Mouse (Mus musculus): ENCODE measurements around the gene Med24. TPM values are rescaled to one million over a fixed set of nuclear protein-coding genes. Genes with fewer than 3 reads are reported as not detected.

Med24 gene
- polyA plus RNA-seq, 1 experiment = 103 TPM

GRCm38 (mm10) chr11:98672482-98672881, 56.8 kb downstream of the Med24 start:
- TF ChIP-seq GATA1 (IDR thresholded peaks at IDR 0.05; ENCODE audit: low read length) = no peak

GRCm38 (mm10) chr11:98671857-98672256, 57.4 kb downstream of the Med24 start:
- no peak for TF ChIP-seq GATA1 (IDR thresholded peaks at IDR 0.05; ENCODE audit: low read length)

DNA sequence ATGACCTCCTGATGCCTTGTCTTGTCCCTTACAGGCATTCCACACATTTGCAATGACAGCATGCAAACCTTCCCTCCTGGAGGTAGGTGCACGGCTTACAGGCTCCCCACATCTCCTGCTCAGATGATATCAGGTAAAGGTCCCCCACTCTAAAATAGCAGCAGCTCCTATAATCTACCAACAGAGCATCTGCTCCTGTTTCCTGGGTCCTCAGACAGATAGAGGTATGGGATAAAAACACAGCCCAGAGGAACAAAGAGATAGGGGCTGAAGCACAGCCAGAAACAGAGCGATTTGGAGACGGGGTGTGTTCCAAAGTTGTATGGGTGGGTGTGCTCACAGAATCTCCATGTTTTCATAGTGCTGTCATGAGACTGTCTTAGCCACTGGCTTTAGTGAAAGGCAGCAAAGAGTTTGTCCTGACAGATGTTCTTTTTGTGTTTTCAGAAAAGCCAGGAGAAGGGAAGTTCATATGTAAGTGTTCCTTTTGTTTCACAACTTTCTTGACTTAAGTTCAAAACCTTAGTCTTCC, 57.9 kb downstream of the Med24 start:
- no peak for TF ChIP-seq GATA1 (IDR thresholded peaks at IDR 0.05; ENCODE audit: low read length)

- no peak for TF ChIP-seq GATA1 (IDR thresholded peaks at IDR 0.05; ENCODE audit: low read length)
Measured at GRCm38 (mm10) chr11:98668984-98669383, 60.3 kb downstream of the Med24 start.

GRCm38 (mm10) chr11:98664091-98664490, 65.1 kb downstream of the Med24 start, which contains the start of gene Gsdma:
Gsdma (plus strand) TSS chr11:98664351.
- no peak for TF ChIP-seq GATA1 (IDR thresholded peaks at IDR 0.05; ENCODE audit: low read length)

DNA sequence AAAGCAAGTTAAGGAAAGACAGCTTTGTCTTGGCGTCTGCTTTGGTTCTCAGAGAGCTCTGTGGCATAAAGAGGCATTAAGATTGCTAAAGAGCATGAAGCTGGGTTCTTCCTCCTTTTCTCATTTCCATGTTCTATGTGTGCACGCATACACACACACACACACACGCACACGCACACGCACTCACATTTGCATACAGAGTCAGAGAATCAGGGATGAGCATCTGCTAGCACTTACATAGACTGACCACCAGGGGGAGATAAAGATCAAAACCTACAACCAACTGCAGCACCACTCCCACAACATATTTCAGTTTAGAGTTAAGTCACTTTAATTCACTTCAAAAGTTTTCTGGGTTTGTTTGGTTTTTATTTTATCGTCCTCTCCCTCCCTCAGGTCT, 68.7 kb downstream of the Med24 start:
- no peak for TF ChIP-seq GATA1 (IDR thresholded peaks at IDR 0.05; ENCODE audit: low read length)

Other genes starting within 250 kb of the Med24 start
- gene Ikzf3, start 183.4 kb downstream of the Med24 start, polyA plus RNA-seq (2012) = not detected in 2 replicates
- 0.35 and 0.39 TPM in 2 replicates for gene Zpbp2, start 178.3 kb downstream of the Med24 start, polyA plus RNA-seq (2012)
- 38.2 and 44.7 TPM in 2 replicates for gene Ormdl3, start 142.1 kb downstream of the Med24 start, polyA plus RNA-seq (2012)
- gene Lrrc3c, start 131.1 kb downstream of the Med24 start, polyA plus RNA-seq (2012) = not detected in 2 replicates
- gene Gm12355, start 103.8 kb downstream of the Med24 start, polyA plus RNA-seq (2012) = not detected in 2 replicates
- 0.04 TPM in 1 of 2 replicates, not detected in the other for gene Gsdma3, start 103.1 kb downstream of the Med24 start, polyA plus RNA-seq (2012)
- not detected in 2 replicates for gene Gsdma2, start 82.7 kb downstream of the Med24 start, polyA plus RNA-seq (2012)
- gene Gsdma, start 65.1 kb downstream of the Med24 start, polyA plus RNA-seq (2012) = 0.04 TPM in 2 replicates
- 253 TPM in 2 replicates for gene Psmd3, start 46.9 kb downstream of the Med24 start, polyA plus RNA-seq (2012)
- gene Csf3, start 28.2 kb downstream of the Med24 start, polyA plus RNA-seq (2012) = not detected in 2 replicates
- gene Thra, start 11.2 kb upstream of the Med24 start, polyA plus RNA-seq (2012) = 30.8 and 40.6 TPM in 2 replicates
- gene Nr1d1, start 45.9 kb upstream of the Med24 start, polyA plus RNA-seq (2012) = 3.1 and 3.5 TPM in 2 replicates
- gene Msl1, start 66.1 kb upstream of the Med24 start, polyA plus RNA-seq (2012) = 42.1 and 53.0 TPM in 2 replicates
- 42.8 and 43.0 TPM in 2 replicates for gene Casc3, start 75.5 kb upstream of the Med24 start, polyA plus RNA-seq (2012)
- 0.12 and 0.19 TPM in 2 replicates for gene Rapgefl1, start 107.3 kb upstream of the Med24 start, polyA plus RNA-seq (2012)
- 13.8 and 16.1 TPM in 2 replicates for gene Wipf2, start 134.2 kb upstream of the Med24 start, polyA plus RNA-seq (2012)
- 1.9 and 2.4 TPM in 2 replicates for gene Cdc6, start 178.4 kb upstream of the Med24 start, polyA plus RNA-seq (2012)
- gene Rara, start 198.4 kb upstream of the Med24 start, polyA plus RNA-seq (2012) = 24.9 and 26.9 TPM in 2 replicates